Mouse (Mus musculus): ENCODE results near the gene Msx1. TPM values are rescaled to one million over a fixed set of nuclear protein-coding genes. Genes with fewer than 3 reads are reported as not detected.

Gene Msx1
- polyA plus RNA-seq, 1 experiment from 2014 or later: 6.5 TPM

- Histone ChIP-seq H3K9me3 (replicated peaks; ENCODE audit: control insufficient read depth, low read length) (no peaks in the 10 kb centered on the region), H3K4me1 (ENCODE audit: control insufficient read depth, insufficient read depth, low read length) (no peaks in the 10 kb centered on the region), H3K4me2 (ENCODE audit: low read depth, low read length) (no peak overlapping the region), H3K9ac (ENCODE audit: low read length) (no peak overlapping the region), H3K36me3 (ENCODE audit: control insufficient read depth, insufficient read depth) (no peaks in the 10 kb centered on the region), H3K4me3 (ENCODE audit: low read length) (no peak overlapping the region), H3K27ac (ENCODE audit: low read length) (no peak overlapping the region), H3K27me3 (ENCODE audit: control insufficient read depth, insufficient read depth, low read length) (0 out of 2 replicates have a peak, but pooled peaks cover 2% of the 10 kb centered on the region)
- ATAC-seq (replicated peaks; ENCODE audit: extremely low read depth, insufficient read depth, low FRiP score): no peak
- 53% methylated on average over 8 of the region's 8 CpGs for WGBS
Measured at GRCm38 (mm10) chr5:37783306-37783705, 41.1 kb downstream of the Msx1 start.

GRCm38 (mm10) chr5:37775681-37776080 lies 48.7 kb downstream of the Msx1 start:
- 46% methylated on average over 5 of the region's 5 CpGs for WGBS
- H3K36me3 ChIP-seq (ENCODE audit: control insufficient read depth, insufficient read depth): no peaks in the 10 kb centered on the region
- no peak overlapping the region for H3K4me3 ChIP-seq (ENCODE audit: low read length)
- no peaks in the 10 kb centered on the region for H3K9me3 ChIP-seq (replicated peaks; ENCODE audit: control insufficient read depth, low read length)
- no peak overlapping the region for H3K9ac ChIP-seq (ENCODE audit: low read length)
- no peak overlapping the region for H3K4me2 ChIP-seq (ENCODE audit: low read depth, low read length)
- H3K27me3 ChIP-seq (ENCODE audit: control insufficient read depth, insufficient read depth, low read length): no peaks in the 10 kb centered on the region
- no peak for ATAC-seq (replicated peaks; ENCODE audit: extremely low read depth, insufficient read depth, low FRiP score)
- H3K27ac ChIP-seq (ENCODE audit: low read length): no peak overlapping the region
- no peaks in the 10 kb centered on the region for H3K4me1 ChIP-seq (ENCODE audit: control insufficient read depth, insufficient read depth, low read length)

GRCm38 (mm10) chr5:37774011-37774410 lies 50.4 kb downstream of the Msx1 start:
- H3K4me1 ChIP-seq (ENCODE audit: control insufficient read depth, insufficient read depth, low read length): no peaks in the 10 kb centered on the region
- H3K4me2 ChIP-seq (ENCODE audit: low read depth, low read length): no peak overlapping the region
- H3K27ac ChIP-seq (ENCODE audit: low read length): no peak overlapping the region
- H3K36me3 ChIP-seq (ENCODE audit: control insufficient read depth, insufficient read depth): no peaks in the 10 kb centered on the region
- H3K9ac ChIP-seq (ENCODE audit: low read length): no peak overlapping the region
- no peak for ATAC-seq (replicated peaks; ENCODE audit: extremely low read depth, insufficient read depth, low FRiP score)
- no peak overlapping the region for H3K4me3 ChIP-seq (ENCODE audit: low read length)
- no peaks in the 10 kb centered on the region for H3K9me3 ChIP-seq (replicated peaks; ENCODE audit: control insufficient read depth, low read length)
- 64% methylated on average over 4 of the region's 4 CpGs for WGBS
- no peaks in the 10 kb centered on the region for H3K27me3 ChIP-seq (ENCODE audit: control insufficient read depth, insufficient read depth, low read length)

GRCm38 (mm10) chr5:37770870-37771269 lies 53.5 kb downstream of the Msx1 start:
- ATAC-seq (replicated peaks; ENCODE audit: extremely low read depth, insufficient read depth, low FRiP score): no peak
- Histone ChIP-seq H3K27ac (ENCODE audit: low read length) (no peak overlapping the region), H3K4me1 (ENCODE audit: control insufficient read depth, insufficient read depth, low read length) (no peaks in the 10 kb centered on the region), H3K36me3 (ENCODE audit: control insufficient read depth, insufficient read depth) (no peaks in the 10 kb centered on the region), H3K9me3 (replicated peaks; ENCODE audit: control insufficient read depth, low read length) (no peaks in the 10 kb centered on the region), H3K27me3 (ENCODE audit: control insufficient read depth, insufficient read depth, low read length) (no peaks in the 10 kb centered on the region), H3K4me2 (ENCODE audit: low read depth, low read length) (no peak overlapping the region), H3K4me3 (ENCODE audit: low read length) (no peak overlapping the region), H3K9ac (ENCODE audit: low read length) (no peak overlapping the region)
- WGBS: 85% methylated on average over 6 of the region's 6 CpGs

Other genes with a start within 250 kb of the Msx1 start
- gene Stk32b, start 107.4 kb downstream of the Msx1 start, polyA plus RNA-seq (2015; fragmentation: Nextera tagmentation; extraction: Ambion mirVana): 0.60 and 0.79 TPM in 2 replicates
- 16.5 and 20.7 TPM in 2 replicates for gene Cytl1, start 89.1 kb downstream of the Msx1 start, polyA plus RNA-seq (2015; fragmentation: Nextera tagmentation; extraction: Ambion mirVana)
- 29.8 and 30.3 TPM in 2 replicates for gene Stx18, start 214.2 kb upstream of the Msx1 start, polyA plus RNA-seq (2015; fragmentation: Nextera tagmentation; extraction: Ambion mirVana)

All from heart, embryonic 16.5 days (tissue).